Mouse (Mus musculus) heart, postnatal 0 days (tissue): ENCODE measurements around the gene Cdh24.

ENCODE experiments used
- CTCF ChIP-seq: IDR thresholded peaks from 2 replicates; pipeline ENCODE4 v1.5.1; 2016; ENCODE audit warnings: antibody characterized with exemption, control low read depth, low read depth
- EP300 ChIP-seq: IDR thresholded peaks from 2 replicates; pipeline ENCODE4 v1.6.1; 2016; ENCODE audit warnings: antibody characterized with exemption, low read depth

DNA sequence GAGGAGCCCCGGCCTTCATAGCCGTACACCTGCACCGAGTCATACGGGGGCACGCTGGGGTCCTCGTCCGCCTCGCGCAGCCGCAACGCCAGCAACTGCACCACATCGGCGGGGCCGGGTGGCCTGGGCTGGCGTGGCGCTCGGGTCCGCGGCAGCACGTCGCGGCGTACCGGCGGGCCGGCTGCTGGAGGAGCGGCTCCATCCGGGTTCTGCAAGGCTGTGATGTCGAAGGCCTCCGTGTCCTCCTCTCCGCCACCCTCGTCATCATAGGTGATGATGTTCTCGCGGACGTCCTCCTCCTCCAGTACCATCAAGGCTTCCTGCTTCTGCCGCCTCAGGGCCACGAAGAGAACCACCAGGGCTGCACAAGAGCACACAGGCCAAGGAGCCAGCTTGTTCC, 8.9 kb downstream of the Cdh24 start:
- TF ChIP-seq CTCF = no peak
- TF ChIP-seq EP300 = no peak
